Mouse (Mus musculus) heart, embryonic 10.5 days (tissue): ENCODE results near the gene Fam173a. TPM values are rescaled to one million over a fixed set of nuclear protein-coding genes. Genes with fewer than 3 reads are reported as not detected.
"Not testable (repeated sequence)": the region's sequence is repeated elsewhere in the genome, so short reads cannot be mapped to it uniquely, and the experiment has no call there.

Source experiments
- DNase-seq: peaks from one replicate; pipeline ENCODE4 v3.0.0-alpha.2; 2017; ENCODE audit warnings: low spot score
- H3K27ac ChIP-seq: fragments of 300-500 bp; sonication (generic); 2 replicates; pipeline ENCODE4 v1.5.1; 2016; ENCODE audit warnings: mild to moderate bottlenecking
- H3K27me3 ChIP-seq: fragments of 300-500 bp; sonication (generic); 2 replicates; pipeline ENCODE4 v1.6.1; 2016; ENCODE audit warnings: mild to moderate bottlenecking; ENCODE audit not compliant: poor library complexity, insufficient read depth, severe bottlenecking
- H3K36me3 ChIP-seq: fragments of 300-500 bp; sonication (generic); 2 replicates; pipeline ENCODE4 v1.6.1; 2016; ENCODE audit warnings: mild to moderate bottlenecking, moderate library complexity
- H3K4me1 ChIP-seq: fragments of 300-500 bp; sonication (generic); 2 replicates; pipeline ENCODE4 v1.6.1; 2016; ENCODE audit warnings: mild to moderate bottlenecking
- H3K4me3 ChIP-seq: fragments of 300-500 bp; sonication (generic); 2 replicates; pipeline ENCODE4 v1.5.1; 2016; ENCODE audit warnings: mild to moderate bottlenecking, moderate library complexity
- H3K9me3 ChIP-seq: fragments of 300-500 bp; sonication (generic); 2 replicates; pipeline ENCODE4 v1.6.1; 2016; ENCODE audit warnings: mild to moderate bottlenecking, moderate library complexity
- WGBS: fragments of 180-500 bp; shearing (Covaris S2); methylation state at CpG from one replicate; pipeline ENCODE4 v1.1.7; 2016; 5-methylcytosine and 5-hydroxymethylcytosine counted together
- microRNA-seq: library from miRNA; unstranded; fragments of <30 nt; microRNA quantifications from one replicate; pipeline ENCODE4, GENCODE M21; 2017
- polyA plus RNA-seq: library from polyadenylated mRNA; unstranded; fragments of >200 nt; fragmentation: Nextera tagmentation; extraction: Ambion mirVana; gene quantifications from 2 replicates; pipeline ENCODE4 v1.2.1, GENCODE M21; 2016

The Fam173a gene
- polyA plus RNA-seq, 1 experiment from 2014 or later = 74.5 TPM

DNA sequence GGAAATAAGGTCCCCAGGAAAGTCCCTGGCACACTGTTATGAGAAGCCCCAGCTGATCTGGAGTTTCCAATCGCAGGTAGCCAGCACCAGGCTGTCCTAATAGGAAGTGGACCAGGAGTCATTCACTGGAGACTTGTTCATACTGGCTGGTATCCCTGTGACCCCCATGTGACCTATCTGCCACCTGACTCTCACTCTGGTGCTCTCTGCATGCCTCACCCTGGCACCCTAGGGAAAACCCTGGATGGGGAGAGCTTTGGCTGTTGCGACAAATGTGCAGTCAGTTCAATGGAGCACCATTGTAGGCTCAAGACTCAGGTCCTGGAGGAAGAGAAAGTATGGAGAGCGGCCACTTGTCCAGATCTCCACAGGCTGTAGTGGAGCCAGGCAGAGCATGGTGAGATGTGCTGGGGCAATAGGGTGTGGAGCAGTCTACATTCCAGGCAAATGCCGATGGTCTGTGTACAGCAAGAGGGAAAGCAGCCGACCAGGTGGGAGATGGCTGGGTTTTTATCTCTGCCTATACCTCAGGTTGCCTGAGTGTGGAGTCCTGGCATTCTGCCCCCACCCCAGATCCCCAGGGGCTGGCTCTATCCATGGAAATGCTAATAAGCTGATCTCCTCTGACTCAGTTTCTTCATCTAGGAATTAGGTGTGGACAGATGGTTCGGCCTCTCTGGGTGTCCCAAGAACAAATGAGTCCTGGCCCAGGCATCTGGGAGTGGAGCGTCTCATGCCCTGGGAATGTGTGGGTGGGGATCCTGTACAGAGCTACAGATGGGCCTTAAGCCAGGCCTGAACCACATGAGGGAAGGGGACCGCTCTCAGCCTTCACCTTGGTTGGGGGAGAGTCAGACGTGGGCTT is 36.1 kb downstream of the Fam173a start:
- Histone ChIP-seq H3K36me3 (no peaks in the 10 kb centered on the region), H3K4me1 (peaks cover 15% of the 10 kb centered on the region), H3K9me3 (no peaks in the 10 kb centered on the region), H3K4me3 (no peak overlapping the region), H3K27ac (peak overlapping the region; percentile 52; the same call in 1 of the 2 replicates), H3K27me3 (peaks cover 23% of the 10 kb centered on the region)
- DNase-seq = peak; percentile 79
- WGBS = 77% methylated on average over 9 of the region's 9 CpGs

DNA sequence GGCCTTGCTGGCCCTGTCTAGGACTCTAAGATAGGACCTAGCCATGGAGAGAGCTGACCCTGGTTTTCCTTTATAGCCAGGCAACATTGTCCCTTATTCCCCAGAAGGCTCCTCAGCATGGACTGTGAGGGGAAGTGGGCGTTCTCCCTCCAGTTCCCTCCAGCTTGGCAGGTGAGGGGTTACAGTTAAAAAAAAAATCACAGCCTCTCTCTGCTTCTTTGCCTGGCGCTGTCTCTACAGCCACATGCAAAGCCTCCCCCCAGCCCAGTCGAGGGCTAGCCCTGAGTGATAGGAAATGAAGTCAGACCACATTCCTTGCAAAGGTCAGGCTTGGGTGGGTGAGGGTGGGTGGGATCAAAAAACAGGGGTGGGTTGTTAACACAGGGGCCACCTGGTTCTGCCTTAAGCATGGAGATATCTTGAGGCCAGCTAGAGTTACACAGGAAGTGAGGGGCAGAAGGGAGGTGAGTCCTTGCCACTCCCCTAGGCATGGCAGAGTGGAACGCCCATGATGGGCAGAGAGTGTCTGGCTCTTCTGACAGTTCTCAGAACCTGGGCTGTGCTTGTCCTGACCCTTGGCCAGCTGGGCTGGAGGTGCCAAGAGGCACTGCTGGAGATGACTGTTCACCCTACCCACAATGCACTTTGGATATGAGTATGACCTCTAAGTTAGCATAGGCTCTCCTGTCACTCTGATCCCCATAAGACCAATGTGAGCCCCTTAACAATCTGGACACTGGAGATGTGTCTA is 36.9 kb downstream of the Fam173a start:
- Histone ChIP-seq H3K27ac (peak overlapping the region; percentile 52; the same call in 1 of the 2 replicates), H3K4me3 (no peak overlapping the region), H3K9me3 (no peaks in the 10 kb centered on the region), H3K4me1 (peaks cover 22% of the 10 kb centered on the region), H3K36me3 (no peaks in the 10 kb centered on the region), H3K27me3 (peaks cover 23% of the 10 kb centered on the region)
- no peak for DNase-seq
- WGBS = 34% methylated on average over 4 of the region's 4 CpGs

DNA sequence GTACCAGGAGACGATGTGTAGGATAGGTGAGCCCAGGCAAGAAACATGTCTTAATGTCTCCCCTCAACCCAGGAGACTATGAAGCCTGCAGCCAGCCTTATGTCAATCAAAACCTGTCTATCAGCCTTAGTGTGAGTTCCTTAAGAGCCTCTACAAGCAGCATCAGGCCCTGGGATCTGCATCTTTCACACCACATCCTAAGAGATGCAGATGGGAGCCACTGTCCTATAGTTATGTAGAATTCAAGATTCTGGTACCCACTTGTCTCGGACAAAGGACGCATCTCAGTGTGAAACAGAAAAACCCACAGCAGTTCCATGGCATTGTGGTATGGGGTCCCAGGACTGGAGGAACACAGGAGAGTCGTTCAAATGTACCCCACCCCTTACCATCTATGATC is 37.6 kb downstream of the Fam173a start:
- Histone ChIP-seq H3K27me3 (peaks cover 24% of the 10 kb centered on the region), H3K36me3 (no peaks in the 10 kb centered on the region), H3K9me3 (no peaks in the 10 kb centered on the region), H3K27ac (no peak overlapping the region), H3K4me1 (peaks cover 22% of the 10 kb centered on the region), H3K4me3 (no peak overlapping the region)
- WGBS = 76% methylated on average over 4 of the region's 4 CpGs
- DNase-seq = no peak

GRCm38 (mm10) chr17:25754241-25754640 is 38.5 kb downstream of the Fam173a start, which contains the start of gene Msln:
Gene Msln, minus strand, starts transcription at chr17:25754378.
- no peak for DNase-seq
- Histone ChIP-seq H3K27ac (no peak within 1 kb of the TSS), H3K4me1 (peaks cover 22% of the 10 kb centered on the region), H3K9me3 (no peaks in the 10 kb centered on the region), H3K36me3 (no peaks in the 10 kb centered on the region), H3K27me3 (peaks cover 33% of the 10 kb centered on the region), H3K4me3 (no peak within 1 kb of the TSS)
- 81% methylated on average over 9 of the region's 9 CpGs for WGBS

DNA sequence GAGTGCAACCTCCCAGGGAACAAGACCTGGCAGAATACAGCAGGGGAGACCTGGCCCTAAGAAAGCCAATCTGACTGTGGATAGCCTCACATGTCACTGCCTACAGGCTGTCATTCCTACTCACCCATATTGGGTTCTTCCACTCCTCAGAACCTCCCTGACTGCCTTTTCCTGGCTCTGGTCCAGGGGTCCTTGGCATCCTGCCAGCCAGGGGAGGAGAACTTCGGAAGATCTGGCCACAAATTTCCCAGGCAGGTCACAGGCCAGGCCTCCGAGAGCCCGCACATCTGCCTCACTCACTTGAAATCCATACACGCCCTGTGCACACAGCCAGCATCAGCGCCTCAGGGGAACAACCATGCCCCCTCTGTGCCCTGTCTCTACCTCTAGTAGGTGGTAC is 41.3 kb downstream of the Fam173a start:
- peak; percentile 78 for DNase-seq
- no peak overlapping the region for H3K27ac ChIP-seq
- 54% methylated on average over 5 of the region's 5 CpGs for WGBS

DNA sequence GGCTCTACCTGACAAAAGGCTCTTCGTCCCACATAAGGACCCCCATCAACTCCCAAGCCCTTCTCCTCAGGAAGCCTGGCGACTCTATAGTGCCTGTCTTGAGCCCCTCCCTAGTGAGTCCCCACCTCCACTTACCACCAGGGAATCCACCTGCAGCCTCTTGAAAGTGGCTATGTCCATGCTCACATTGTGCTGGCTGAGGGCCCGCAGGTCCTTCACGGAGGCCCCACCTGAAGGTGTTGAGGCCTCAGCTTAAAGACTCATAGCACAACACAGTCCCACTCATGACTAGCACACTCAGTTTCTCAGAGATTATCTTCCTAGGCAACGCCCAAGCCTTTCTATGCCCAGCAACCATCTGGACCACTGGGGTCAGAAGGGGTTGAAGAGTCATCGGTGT is 43.4 kb downstream of the Fam173a start:
- no peaks in the 10 kb centered on the region for H3K9me3 ChIP-seq
- H3K36me3 ChIP-seq = no peaks in the 10 kb centered on the region
- no peak overlapping the region for H3K27ac ChIP-seq
- H3K4me3 ChIP-seq = no peak overlapping the region
- H3K27me3 ChIP-seq = peaks cover 39% of the 10 kb centered on the region
- DNase-seq = no peak
- WGBS = 71% methylated on average over 6 of the region's 6 CpGs
- H3K4me1 ChIP-seq = peaks cover 16% of the 10 kb centered on the region

More for the DNA sequence above, 41.3 kb downstream of the Fam173a start:
- Histone ChIP-seq H3K27me3 (peaks cover 30% of the 10 kb centered on the region), H3K36me3 (no peaks in the 10 kb centered on the region), H3K9me3 (no peaks in the 10 kb centered on the region), H3K4me1 (peaks cover 20% of the 10 kb centered on the region), H3K4me3 (no peak overlapping the region)

DNA sequence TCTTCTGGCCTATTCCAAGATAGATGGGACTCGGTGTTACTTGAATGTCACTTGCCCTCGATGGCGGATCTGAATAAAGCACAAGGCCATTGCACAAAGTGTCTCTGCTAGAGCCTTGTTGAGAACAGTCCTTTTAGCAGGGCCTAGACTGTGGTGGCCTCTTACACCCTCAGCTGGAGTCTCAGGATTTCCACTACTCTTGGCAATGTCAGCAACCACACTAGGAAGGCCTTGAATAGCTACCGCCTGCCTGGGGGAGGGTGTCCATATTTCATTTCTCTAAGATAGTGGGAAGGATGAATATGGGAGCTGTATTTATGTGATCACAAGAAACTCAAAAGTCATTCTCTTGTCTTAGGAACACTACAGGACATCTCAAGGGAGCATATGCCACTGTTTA is 44.5 kb downstream of the Fam173a start:
- peaks cover 16% of the 10 kb centered on the region for H3K4me1 ChIP-seq
- 82% methylated on average over 4 of the region's 4 CpGs for WGBS
- DNase-seq = no peak

GRCm38 (mm10) chr17:25744311-25744710 is 48.4 kb downstream of the Fam173a start:
- DNase-seq = no peak
- WGBS = 78% methylated on average over 10 of the region's 10 CpGs
- Histone ChIP-seq H3K9me3 (no peaks in the 10 kb centered on the region), H3K27me3 (peaks cover 33% of the 10 kb centered on the region), H3K36me3 (no peaks in the 10 kb centered on the region), H3K4me1 (peaks cover 8% of the 10 kb centered on the region), H3K27ac (no peak overlapping the region), H3K4me3 (no peak overlapping the region)

More for the DNA sequence above, 44.5 kb downstream of the Fam173a start:
- Histone ChIP-seq H3K9me3 (no peaks in the 10 kb centered on the region), H3K36me3 (no peaks in the 10 kb centered on the region), H3K4me3 (no peak overlapping the region), H3K27ac (no peak overlapping the region), H3K27me3 (peaks cover 40% of the 10 kb centered on the region)

DNA sequence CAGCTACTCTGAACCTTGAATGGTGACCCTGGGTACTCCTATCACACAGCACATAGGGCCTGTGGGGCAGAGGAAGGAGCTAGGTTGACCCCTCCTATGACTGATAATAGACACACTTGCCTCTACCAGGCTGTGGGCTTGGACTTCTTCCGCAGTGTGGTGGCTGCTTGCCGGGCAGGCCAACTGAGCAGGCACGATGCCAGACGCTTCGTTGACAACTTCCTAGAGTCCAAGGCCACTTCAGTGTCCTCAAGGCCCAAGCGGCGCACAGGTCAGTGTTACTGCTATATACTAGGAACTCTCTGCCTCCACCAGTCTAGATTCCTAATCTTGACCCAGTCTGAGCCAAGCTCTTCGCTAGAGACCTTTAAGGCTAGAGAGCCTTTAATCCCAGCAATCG is 48.9 kb downstream of the Fam173a start:
- Histone ChIP-seq H3K9me3 (no peaks in the 10 kb centered on the region), H3K36me3 (no peaks in the 10 kb centered on the region), H3K4me3 (no peak overlapping the region), H3K27ac (no peak overlapping the region), H3K4me1 (peaks cover 8% of the 10 kb centered on the region), H3K27me3 (peaks cover 35% of the 10 kb centered on the region)
- WGBS = 89% methylated on average over 9 of the region's 9 CpGs
- no peak for DNase-seq

- not testable (repeated sequence) for DNase-seq, H3K27ac ChIP-seq, H3K36me3 ChIP-seq, H3K9me3 ChIP-seq, H3K4me1 ChIP-seq, H3K4me3 ChIP-seq
- WGBS = 71% methylated on average over 12 of the region's 12 CpGs
- peaks cover 52% of the 10 kb centered on the region for H3K27me3 ChIP-seq
Observed at GRCm38 (mm10) chr17:25741471-25741870, 51.2 kb downstream of the Fam173a start.

Small RNA genes lying within 50 kb of the gene (microRNA-seq; reads per million reads assigned to microRNA genes)
- gene Gm25083 = not detected
- 0.76 reads per million for gene Mir3082
- 0.76 reads per million for gene Mir6966

Other genes starting within 250 kb of the Fam173a start
- gene Sox8, start 222.2 kb downstream of the Fam173a start, polyA plus RNA-seq = 2.0 and 3.6 TPM in 2 replicates
- gene Lmf1, start 213.8 kb downstream of the Fam173a start, polyA plus RNA-seq = 36.8 and 43.1 TPM in 2 replicates
- 2.2 and 4.6 TPM in 2 replicates for gene Gng13, start 75.7 kb downstream of the Fam173a start, polyA plus RNA-seq
- gene Chtf18, start 65.5 kb downstream of the Fam173a start, polyA plus RNA-seq = 34.5 and 46.4 TPM in 2 replicates
- gene Rpusd1, start 65.2 kb downstream of the Fam173a start, polyA plus RNA-seq = 18.1 and 19.8 TPM in 2 replicates
- not detected in 2 replicates for gene Mslnl, start 56.9 kb downstream of the Fam173a start, polyA plus RNA-seq
- 0.98 and 2.8 TPM in 2 replicates for gene Msln, start 38.5 kb downstream of the Fam173a start, polyA plus RNA-seq
- gene Narfl, start 19.1 kb downstream of the Fam173a start, polyA plus RNA-seq = 33.5 and 36.0 TPM in 2 replicates
- gene Haghl, start 7.2 kb downstream of the Fam173a start, polyA plus RNA-seq = 58.0 and 63.8 TPM in 2 replicates
- 0.18 and 0.37 TPM in 2 replicates for gene Ccdc78, start 6.3 kb downstream of the Fam173a start, polyA plus RNA-seq
- gene AC134908.4, start 2.8 kb upstream of the Fam173a start, polyA plus RNA-seq = 0.99 TPM in 1 of 2 replicates, not detected in the other
- 44.3 and 48.0 TPM in 2 replicates for gene Metrn, start 4.2 kb upstream of the Fam173a start, polyA plus RNA-seq
- 0.62 and 1.2 TPM in 2 replicates for gene Fbxl16, start 16.2 kb upstream of the Fam173a start, polyA plus RNA-seq
- 21.6 and 23.0 TPM in 2 replicates for gene Wdr24, start 30.7 kb upstream of the Fam173a start, polyA plus RNA-seq
- 45.8 and 50.7 TPM in 2 replicates for gene Jmjd8, start 36.0 kb upstream of the Fam173a start, polyA plus RNA-seq
- 343 and 404 TPM in 2 replicates for gene Stub1, start 40.5 kb upstream of the Fam173a start, polyA plus RNA-seq
- 2.3 and 4.0 TPM in 2 replicates for gene Rhbdl1, start 44.4 kb upstream of the Fam173a start, polyA plus RNA-seq
- gene Gm20683, start 48.9 kb upstream of the Fam173a start, polyA plus RNA-seq = 2.1 and 3.0 TPM in 2 replicates
- 29.0 and 29.8 TPM in 2 replicates for gene Rhot2, start 52.0 kb upstream of the Fam173a start, polyA plus RNA-seq
- gene Wdr90, start 68.6 kb upstream of the Fam173a start, polyA plus RNA-seq = 22.4 and 31.7 TPM in 2 replicates
- 133 and 201 TPM in 2 replicates for gene Mcrip2, start 75.9 kb upstream of the Fam173a start, polyA plus RNA-seq
- 46.7 and 55.4 TPM in 2 replicates for gene Mettl26, start 82.2 kb upstream of the Fam173a start, polyA plus RNA-seq
- gene Wfikkn1, start 88.0 kb upstream of the Fam173a start, polyA plus RNA-seq = 0.96 and 3.8 TPM in 2 replicates
- gene Rab40c, start 126.8 kb upstream of the Fam173a start, polyA plus RNA-seq = 22.2 and 24.4 TPM in 2 replicates
- 71.8 and 90.0 TPM in 2 replicates for gene Pigq, start 152.0 kb upstream of the Fam173a start, polyA plus RNA-seq
- gene Nhlrc4, start 152.1 kb upstream of the Fam173a start, polyA plus RNA-seq = 0.15 and 0.85 TPM in 2 replicates
- gene A930017K11Rik, start 159.7 kb upstream of the Fam173a start, polyA plus RNA-seq = 0.20 and 0.55 TPM in 2 replicates
- 20.1 and 21.4 TPM in 2 replicates for gene Capn15, start 192.9 kb upstream of the Fam173a start, polyA plus RNA-seq